Mouse (Mus musculus): ENCODE results near the gene Letm1. TPM values are rescaled to one million over a fixed set of nuclear protein-coding genes. Genes with fewer than 3 reads are reported as not detected.

Gene Letm1
- polyA plus RNA-seq, 1 experiment, result 91.6 TPM

- Histone ChIP-seq H3K27me3 (replicated peaks; ENCODE audit: control insufficient read depth, insufficient read depth, low read length) (no peaks in the 10 kb centered on the region), H3K4me3 (ENCODE audit: insufficient read depth, low read depth, low read length) (no peak overlapping the region), H3K4me1 (ENCODE audit: control insufficient read depth, insufficient read depth, low read length) (no peaks in the 10 kb centered on the region), H3K27ac (ENCODE audit: insufficient read depth, low read depth, low read length) (no peak overlapping the region), H3K36me3 (ENCODE audit: control insufficient read depth, insufficient read depth, low read length) (no peaks in the 10 kb centered on the region)
- no peak for DNase-seq
- TF ChIP-seq POLR2A (IDR thresholded peaks at IDR 0.05; ENCODE audit: low read depth, low read length) (no peak), CTCF (conservative IDR thresholded peaks at IDR 0.05; ENCODE audit: insufficient read depth, insufficient read length, low read depth, low read length) (no peak)
- WGBS, result 80% methylated on average over 2 of the region's 2 CpGs
Measured at GRCm38 (mm10) chr5:33803337-33803736, 20.7 kb upstream of the Letm1 start.

- WGBS, result 82% methylated on average over 5 of the region's 5 CpGs
- TF ChIP-seq CTCF (conservative IDR thresholded peaks at IDR 0.05; ENCODE audit: insufficient read depth, insufficient read length, low read depth, low read length) (no peak), POLR2A (IDR thresholded peaks at IDR 0.05; ENCODE audit: low read depth, low read length) (no peak)
Measured at GRCm38 (mm10) chr5:33791912-33792643, 9.5 kb upstream of the Letm1 start.

GRCm38 (mm10) chr5:33782999-33783390 lies 378 bp upstream of the Letm1 start:
- no peak for DNase-seq
- no peak overlapping the region; the same call in 1 of the 2 replicates for H3K27ac ChIP-seq (ENCODE audit: insufficient read depth, low read depth, low read length)
- H3K4me3 ChIP-seq (ENCODE audit: insufficient read depth, low read depth, low read length), result peak overlapping the region; percentile 87
- no peaks in the 10 kb centered on the region for H3K36me3 ChIP-seq (ENCODE audit: control insufficient read depth, insufficient read depth, low read length)
- H3K27me3 ChIP-seq (replicated peaks; ENCODE audit: control insufficient read depth, insufficient read depth, low read length), result no peaks in the 10 kb centered on the region
- WGBS, result 3% methylated on average over 6 of the region's 6 CpGs
- peaks cover 8% of the 10 kb centered on the region for H3K4me1 ChIP-seq (ENCODE audit: control insufficient read depth, insufficient read depth, low read length)
- TF ChIP-seq CTCF (conservative IDR thresholded peaks at IDR 0.05; ENCODE audit: insufficient read depth, insufficient read length, low read depth, low read length) (no peak), POLR2A (IDR thresholded peaks at IDR 0.05; ENCODE audit: low read depth, low read length) (no peak)

More at GRCm38 (mm10) chr5:33791912-33792643, 9.5 kb upstream of the Letm1 start:
- H3K36me3 ChIP-seq (ENCODE audit: control insufficient read depth, insufficient read depth, low read length), result no peaks in the 10 kb centered on the region
- no peak for DNase-seq
- H3K4me1 ChIP-seq (ENCODE audit: control insufficient read depth, insufficient read depth, low read length), result no peaks in the 10 kb centered on the region
- H3K4me3 ChIP-seq (ENCODE audit: insufficient read depth, low read depth, low read length), result no peak overlapping the region
- no peak overlapping the region for H3K27ac ChIP-seq (ENCODE audit: insufficient read depth, low read depth, low read length)
- no peaks in the 10 kb centered on the region for H3K27me3 ChIP-seq (replicated peaks; ENCODE audit: control insufficient read depth, insufficient read depth, low read length)

GRCm38 (mm10) chr5:33781964-33782344 lies 663 bp downstream of the Letm1 start:
- Histone ChIP-seq H3K36me3 (ENCODE audit: control insufficient read depth, insufficient read depth, low read length) (no peaks in the 10 kb centered on the region), H3K27ac (ENCODE audit: insufficient read depth, low read depth, low read length) (peak overlapping the region; percentile 73), H3K27me3 (replicated peaks; ENCODE audit: control insufficient read depth, insufficient read depth, low read length) (no peaks in the 10 kb centered on the region), H3K4me1 (ENCODE audit: control insufficient read depth, insufficient read depth, low read length) (peaks cover 8% of the 10 kb centered on the region), H3K4me3 (ENCODE audit: insufficient read depth, low read depth, low read length) (peak overlapping the region; percentile 87)
- TF ChIP-seq CTCF (conservative IDR thresholded peaks at IDR 0.05; ENCODE audit: insufficient read depth, insufficient read length, low read depth, low read length) (no peak), POLR2A (IDR thresholded peaks at IDR 0.05; ENCODE audit: low read depth, low read length) (no peak)
- peak; percentile 36 for DNase-seq
- 4% methylated on average over 11 of the region's 11 CpGs for WGBS

- TF ChIP-seq CTCF (conservative IDR thresholded peaks at IDR 0.05; ENCODE audit: insufficient read depth, insufficient read length, low read depth, low read length) (no peak), POLR2A (IDR thresholded peaks at IDR 0.05; ENCODE audit: low read depth, low read length) (no peak)
- H3K27me3 ChIP-seq (replicated peaks; ENCODE audit: control insufficient read depth, insufficient read depth, low read length), result no peaks in the 10 kb centered on the region
Measured at GRCm38 (mm10) chr5:33777195-33777594, 5.4 kb downstream of the Letm1 start.

GRCm38 (mm10) chr5:33743481-33743880 lies 39.1 kb downstream of the Letm1 start:
- no peak overlapping the region for H3K27ac ChIP-seq (ENCODE audit: insufficient read depth, low read depth, low read length)
- WGBS, result 93% methylated on average over 8 of the region's 8 CpGs
- H3K4me1 ChIP-seq (ENCODE audit: control insufficient read depth, insufficient read depth, low read length), result no peaks in the 10 kb centered on the region
- TF ChIP-seq POLR2A (IDR thresholded peaks at IDR 0.05; ENCODE audit: low read depth, low read length), result no peak
- TF ChIP-seq CTCF (conservative IDR thresholded peaks at IDR 0.05; ENCODE audit: insufficient read depth, insufficient read length, low read depth, low read length), result no peak
- peaks cover 3% of the 10 kb centered on the region for H3K36me3 ChIP-seq (ENCODE audit: control insufficient read depth, insufficient read depth, low read length)
- DNase-seq, result no peak
- no peak overlapping the region for H3K4me3 ChIP-seq (ENCODE audit: insufficient read depth, low read depth, low read length)
- no peaks in the 10 kb centered on the region for H3K27me3 ChIP-seq (replicated peaks; ENCODE audit: control insufficient read depth, insufficient read depth, low read length)

More at GRCm38 (mm10) chr5:33777195-33777594, 5.4 kb downstream of the Letm1 start:
- Histone ChIP-seq H3K27ac (ENCODE audit: insufficient read depth, low read depth, low read length) (no peak overlapping the region), H3K4me1 (ENCODE audit: control insufficient read depth, insufficient read depth, low read length) (peaks cover 3% of the 10 kb centered on the region; the same call in 1 of the 2 replicates), H3K4me3 (ENCODE audit: insufficient read depth, low read depth, low read length) (no peak overlapping the region), H3K36me3 (ENCODE audit: control insufficient read depth, insufficient read depth, low read length) (no peaks in the 10 kb centered on the region)
- DNase-seq, result no peak

GRCm38 (mm10) chr5:33740548-33740947 lies 42.1 kb downstream of the Letm1 start:
- TF ChIP-seq POLR2A (IDR thresholded peaks at IDR 0.05; ENCODE audit: low read depth, low read length) (no peak), CTCF (conservative IDR thresholded peaks at IDR 0.05; ENCODE audit: insufficient read depth, insufficient read length, low read depth, low read length) (no peak)
- H3K4me3 ChIP-seq (ENCODE audit: insufficient read depth, low read depth, low read length), result no peak overlapping the region
- 62% methylated on average over 4 of the region's 4 CpGs for WGBS
- H3K27me3 ChIP-seq (replicated peaks; ENCODE audit: control insufficient read depth, insufficient read depth, low read length), result no peaks in the 10 kb centered on the region
- DNase-seq, result no peak
- H3K36me3 ChIP-seq (ENCODE audit: control insufficient read depth, insufficient read depth, low read length), result peaks cover 3% of the 10 kb centered on the region
- H3K4me1 ChIP-seq (ENCODE audit: control insufficient read depth, insufficient read depth, low read length), result peaks cover 3% of the 10 kb centered on the region
- no peak overlapping the region for H3K27ac ChIP-seq (ENCODE audit: insufficient read depth, low read depth, low read length)

Data from kidney, adult 2 months (tissue).